Mouse (Mus musculus) hindbrain, embryonic 13.5 days (tissue): ENCODE measurements around the gene Arhgap8. TPM values are rescaled to one million over a fixed set of nuclear protein-coding genes. Genes with fewer than 3 reads are reported as not detected.

ENCODE experiments used
- ATAC-seq: fragments of 200-750 bp; cut with Nextera tagmentation; 2 replicates; pipeline ENCODE4 v1.8.0; 2017; ENCODE audit warnings: moderate TSS enrichment; ENCODE audit not compliant: low FRiP score
- H3K27ac ChIP-seq: fragments of 300-500 bp; sonication (generic); 2 replicates; pipeline ENCODE4 v1.5.1; 2015; ENCODE audit warnings: inconsistent platforms, mild to moderate bottlenecking, moderate library complexity
- H3K27me3 ChIP-seq: fragments of 300-500 bp; sonication (generic); 2 replicates; pipeline ENCODE4 v1.6.1; 2015; ENCODE audit warnings: mild to moderate bottlenecking, inconsistent platforms
- H3K36me3 ChIP-seq: fragments of 300-500 bp; sonication (generic); 2 replicates; pipeline ENCODE4 v1.6.1; 2015; ENCODE audit warnings: mild to moderate bottlenecking, inconsistent platforms
- H3K4me1 ChIP-seq: fragments of 300-500 bp; sonication (generic); replicated peaks from 2 replicates; pipeline ENCODE4 v1.6.1; 2015; ENCODE audit warnings: inconsistent platforms
- H3K4me2 ChIP-seq: fragments of 300-500 bp; sonication (generic); 2 replicates; pipeline ENCODE4 v1.6.1; 2015; ENCODE audit warnings: inconsistent platforms, mild to moderate bottlenecking, moderate library complexity
- H3K4me3 ChIP-seq: fragments of 300-500 bp; sonication (generic); 2 replicates; pipeline ENCODE4 v1.5.1; 2015; ENCODE audit warnings: mild to moderate bottlenecking, inconsistent platforms
- H3K9ac ChIP-seq: fragments of 300-500 bp; sonication (generic); 2 replicates; pipeline ENCODE4 v1.6.1; 2015; ENCODE audit warnings: mild to moderate bottlenecking, inconsistent platforms
- H3K9me3 ChIP-seq: fragments of 300-500 bp; sonication (generic); 2 replicates; pipeline ENCODE4 v1.6.1; 2016; ENCODE audit warnings: inconsistent platforms
- WGBS: fragments of 180-500 bp; shearing (Covaris S2); methylation state at CpG from one replicate; pipeline ENCODE4 v1.1.7; 2015; 5-methylcytosine and 5-hydroxymethylcytosine counted together
- polyA plus RNA-seq: library from polyadenylated mRNA; unstranded; fragments of >200 nt; fragmentation: Nextera tagmentation; extraction: Ambion mirVana; gene quantifications from 2 replicates; pipeline ENCODE4 v1.2.1, GENCODE M21; 2015

Arhgap8 gene
- polyA plus RNA-seq, 1 experiment from 2014 or later = 1.0 TPM

DNA sequence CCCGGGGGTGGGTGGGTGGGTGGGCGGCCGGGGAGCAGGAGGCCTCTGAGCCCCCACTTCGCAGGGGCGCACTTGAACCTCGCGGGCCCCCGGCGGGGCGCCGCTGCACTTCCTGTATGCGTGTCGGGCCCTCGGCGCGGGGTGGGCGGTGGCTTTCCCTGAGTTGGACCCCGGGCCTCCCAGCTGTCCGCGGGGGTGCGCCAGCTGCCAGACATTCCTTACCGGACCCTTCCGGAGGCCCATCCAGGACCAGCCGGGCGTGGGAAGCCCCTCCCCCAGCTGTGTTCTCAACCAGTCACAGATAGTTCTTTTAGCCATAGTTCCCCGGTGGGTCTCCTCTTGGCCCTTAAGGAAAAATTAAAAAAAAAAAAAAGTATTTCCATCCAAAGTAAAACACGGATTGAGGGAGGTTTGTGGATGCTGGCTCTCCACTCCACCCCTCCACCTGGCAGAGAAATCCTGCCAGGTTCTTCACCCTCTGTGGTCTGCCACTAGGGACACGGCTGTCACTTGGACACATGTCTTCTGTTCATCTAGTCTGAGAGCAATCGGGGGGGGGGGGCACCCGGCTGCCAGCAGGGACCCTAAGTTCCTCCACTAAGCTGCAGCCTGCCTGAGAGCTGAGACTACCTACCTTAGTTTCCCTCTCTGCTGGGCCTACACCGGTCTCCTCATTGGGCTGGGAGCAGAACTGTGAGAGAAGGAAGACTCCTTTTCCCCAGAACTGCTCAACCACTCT is 38.2 kb upstream of the Arhgap8 start:
- no peaks in the 10 kb centered on the region for H3K9me3 ChIP-seq
- H3K4me1 ChIP-seq = peaks cover 26% of the 10 kb centered on the region
- 0 out of 2 replicates have a peak, but pooled peaks have one; percentile 32 for ATAC-seq
- peak overlapping the region; percentile 97 for H3K4me2 ChIP-seq
- peak overlapping the region; percentile 51 for H3K4me3 ChIP-seq
- 3% methylated on average over 30 of the region's 31 CpGs for WGBS
- H3K27ac ChIP-seq = no peak overlapping the region
- no peaks in the 10 kb centered on the region for H3K36me3 ChIP-seq
- peak overlapping the region; percentile 65 for H3K9ac ChIP-seq
- peaks cover 56% of the 10 kb centered on the region for H3K27me3 ChIP-seq

DNA sequence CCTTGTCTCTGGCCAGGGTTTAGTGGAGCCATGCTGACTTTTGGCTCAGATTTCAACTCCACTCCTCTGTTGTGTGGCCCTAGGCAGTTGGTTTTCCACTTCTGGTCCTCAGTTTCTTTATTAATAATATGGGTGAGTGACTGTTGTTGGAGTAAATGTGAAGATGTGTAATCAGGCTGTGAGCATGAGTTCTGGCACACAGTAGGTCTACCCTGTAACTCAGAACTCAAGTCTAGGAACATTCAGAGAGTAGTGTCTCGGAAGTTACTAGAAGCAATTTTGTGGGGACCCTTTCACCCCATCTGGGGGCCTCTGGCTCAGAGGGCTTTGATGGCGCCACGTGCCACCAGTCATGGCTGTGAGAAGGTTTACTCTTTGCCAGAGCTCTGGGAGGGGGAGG is 37.6 kb upstream of the Arhgap8 start:
- no peak overlapping the region for H3K9ac ChIP-seq
- peak overlapping the region; percentile 97; the same call in 1 of the 2 replicates for H3K4me2 ChIP-seq
- H3K27me3 ChIP-seq = peaks cover 56% of the 10 kb centered on the region
- no peaks in the 10 kb centered on the region for H3K9me3 ChIP-seq
- 79% methylated on average over 3 of the region's 3 CpGs for WGBS
- no peaks in the 10 kb centered on the region for H3K36me3 ChIP-seq
- no peak overlapping the region for H3K27ac ChIP-seq
- peaks cover 26% of the 10 kb centered on the region for H3K4me1 ChIP-seq
- ATAC-seq = no peak
- no peak overlapping the region for H3K4me3 ChIP-seq

DNA sequence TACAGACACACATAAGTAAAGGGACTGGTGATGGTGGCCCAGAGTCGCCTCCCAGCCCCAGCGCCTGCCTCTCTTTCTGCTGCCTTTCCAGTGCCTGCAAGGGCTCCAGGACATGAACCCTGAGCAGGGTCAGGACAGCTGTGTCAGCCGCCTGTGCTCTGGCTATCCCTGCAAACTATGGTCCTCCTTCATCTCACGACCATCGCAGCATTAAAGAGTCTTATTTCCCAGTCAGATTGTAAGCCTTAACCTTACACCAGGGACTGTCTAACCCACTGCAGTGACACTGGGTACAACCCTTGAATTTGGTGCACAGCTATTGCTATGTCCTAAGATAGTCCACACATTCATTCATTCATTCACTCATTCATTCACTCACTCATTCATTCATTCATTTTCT is 37.0 kb upstream of the Arhgap8 start:
- ATAC-seq = no peak
- no peaks in the 10 kb centered on the region for H3K36me3 ChIP-seq
- H3K27me3 ChIP-seq = peaks cover 56% of the 10 kb centered on the region
- no peak overlapping the region for H3K27ac ChIP-seq
- no peak overlapping the region for H3K4me2 ChIP-seq
- H3K4me1 ChIP-seq = peaks cover 26% of the 10 kb centered on the region
- H3K4me3 ChIP-seq = no peak overlapping the region
- no peaks in the 10 kb centered on the region for H3K9me3 ChIP-seq
- no peak overlapping the region for H3K9ac ChIP-seq
- 70% methylated on average over 5 of the region's 5 CpGs for WGBS

DNA sequence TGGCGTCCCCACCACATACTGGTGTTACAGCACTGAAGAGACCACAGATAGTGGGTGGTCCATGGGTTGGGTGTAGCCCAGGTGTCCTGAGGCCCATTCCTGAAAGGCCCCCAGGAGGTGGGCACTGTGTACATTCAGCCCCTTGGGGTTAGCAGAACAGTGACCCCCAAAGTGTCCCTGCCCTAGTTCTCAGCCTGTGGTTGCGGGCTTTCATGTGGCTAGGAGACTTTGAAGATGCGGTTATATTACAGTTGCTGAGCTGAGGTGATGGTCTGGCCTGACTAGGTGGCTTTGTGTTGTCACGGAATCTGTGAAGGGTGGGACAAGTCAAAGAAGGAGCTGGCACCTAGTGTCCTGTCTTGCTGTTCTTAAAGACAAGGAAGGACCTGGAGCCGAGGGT is 35.3 kb upstream of the Arhgap8 start:
- no peak for ATAC-seq
- H3K4me3 ChIP-seq = no peak overlapping the region
- H3K36me3 ChIP-seq = 0 out of 2 replicates have a peak, but pooled peaks cover 3% of the 10 kb centered on the region
- no peak overlapping the region for H3K27ac ChIP-seq
- H3K9me3 ChIP-seq = no peaks in the 10 kb centered on the region
- H3K4me2 ChIP-seq = no peak overlapping the region
- 68% methylated on average over 5 of the region's 5 CpGs for WGBS
- H3K4me1 ChIP-seq = peaks cover 26% of the 10 kb centered on the region
- peaks cover 50% of the 10 kb centered on the region for H3K27me3 ChIP-seq
- no peak overlapping the region for H3K9ac ChIP-seq

DNA sequence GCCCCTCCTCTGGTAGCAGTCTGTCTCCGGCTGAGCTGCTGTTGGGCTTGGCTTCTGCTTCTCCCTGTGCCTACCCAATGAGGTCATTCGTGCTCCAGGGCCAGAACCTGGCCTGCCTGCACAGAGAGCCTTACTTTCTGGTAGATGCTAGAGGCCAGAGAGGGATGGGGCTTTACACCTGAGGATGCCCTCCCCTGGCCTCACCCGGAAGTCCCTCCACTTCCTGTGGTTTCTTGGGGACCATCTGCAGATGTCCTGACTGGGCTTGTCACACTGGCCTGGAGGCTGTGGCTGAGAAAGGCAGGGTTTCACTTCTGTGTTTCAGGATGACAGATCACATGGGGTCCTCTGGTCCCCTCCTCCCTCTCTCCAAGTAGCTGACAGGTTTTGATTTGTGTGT is 34.4 kb upstream of the Arhgap8 start:
- peaks cover 41% of the 10 kb centered on the region for H3K27me3 ChIP-seq
- no peak overlapping the region for H3K27ac ChIP-seq
- peaks cover 24% of the 10 kb centered on the region for H3K4me1 ChIP-seq
- H3K4me2 ChIP-seq = no peak overlapping the region
- H3K36me3 ChIP-seq = peaks cover 12% of the 10 kb centered on the region
- 75% methylated on average over 3 of the region's 3 CpGs for WGBS
- H3K4me3 ChIP-seq = no peak overlapping the region
- no peak for ATAC-seq
- no peak overlapping the region for H3K9ac ChIP-seq
- H3K9me3 ChIP-seq = no peaks in the 10 kb centered on the region

DNA sequence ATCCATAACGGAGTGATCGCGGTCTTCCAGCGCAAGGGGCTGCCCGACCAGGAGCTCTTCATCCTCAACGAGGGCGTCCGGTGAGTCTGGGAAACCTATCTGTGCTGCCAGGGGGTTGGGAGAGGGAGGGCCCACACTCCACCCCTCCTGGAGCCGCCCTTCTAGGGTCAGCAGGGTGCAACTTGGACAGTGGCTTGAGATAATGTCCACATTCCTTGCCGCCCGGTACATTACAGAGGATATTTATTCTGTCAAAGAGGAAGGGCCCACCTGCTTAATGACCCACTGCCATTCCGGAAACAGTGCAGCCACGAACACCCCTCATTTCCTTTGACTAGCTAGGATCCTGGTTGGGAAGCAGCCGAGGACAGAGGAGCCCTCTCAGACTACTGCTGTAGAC is 31.9 kb upstream of the Arhgap8 start:
- WGBS = 77% methylated on average over 14 of the region's 14 CpGs
- ATAC-seq = no peak
- H3K9ac ChIP-seq = no peak overlapping the region
- no peak overlapping the region for H3K4me3 ChIP-seq
- peaks cover 36% of the 10 kb centered on the region for H3K36me3 ChIP-seq
- H3K4me2 ChIP-seq = no peak overlapping the region
- H3K27ac ChIP-seq = no peak overlapping the region
- no peaks in the 10 kb centered on the region for H3K9me3 ChIP-seq
- H3K27me3 ChIP-seq = peaks cover 16% of the 10 kb centered on the region
- 0 out of 2 replicates have a peak, but pooled peaks cover 4% of the 10 kb centered on the region for H3K4me1 ChIP-seq

DNA sequence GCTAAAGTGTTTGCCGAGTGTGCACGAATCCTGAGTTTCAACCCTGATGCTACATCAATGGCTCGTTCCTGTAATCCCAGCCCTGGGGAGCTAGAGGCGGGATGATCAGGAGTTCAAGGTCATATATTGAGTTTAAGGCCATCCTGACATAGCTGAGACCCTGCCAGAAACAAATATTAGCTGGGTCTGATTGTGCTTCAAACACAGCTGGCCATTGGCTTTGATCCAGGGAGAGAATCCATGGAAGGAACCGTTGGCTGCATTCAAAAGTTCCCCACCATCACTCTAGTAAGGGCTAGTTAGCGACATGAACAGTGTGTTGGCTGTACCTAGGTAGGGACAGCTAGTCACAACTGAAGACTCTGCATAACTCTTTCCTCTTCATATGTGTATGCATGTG is 30.5 kb upstream of the Arhgap8 start:
- Histone ChIP-seq H3K36me3 (peaks cover 50% of the 10 kb centered on the region), H3K4me3 (no peak overlapping the region), H3K9ac (no peak overlapping the region), H3K4me1 (0 out of 2 replicates have a peak, but pooled peaks cover 4% of the 10 kb centered on the region), H3K27ac (no peak overlapping the region), H3K9me3 (no peaks in the 10 kb centered on the region), H3K4me2 (no peak overlapping the region), H3K27me3 (0 out of 2 replicates have a peak, but pooled peaks cover 3% of the 10 kb centered on the region)
- 85% methylated on average over 6 of the region's 6 CpGs for WGBS
- no peak for ATAC-seq

DNA sequence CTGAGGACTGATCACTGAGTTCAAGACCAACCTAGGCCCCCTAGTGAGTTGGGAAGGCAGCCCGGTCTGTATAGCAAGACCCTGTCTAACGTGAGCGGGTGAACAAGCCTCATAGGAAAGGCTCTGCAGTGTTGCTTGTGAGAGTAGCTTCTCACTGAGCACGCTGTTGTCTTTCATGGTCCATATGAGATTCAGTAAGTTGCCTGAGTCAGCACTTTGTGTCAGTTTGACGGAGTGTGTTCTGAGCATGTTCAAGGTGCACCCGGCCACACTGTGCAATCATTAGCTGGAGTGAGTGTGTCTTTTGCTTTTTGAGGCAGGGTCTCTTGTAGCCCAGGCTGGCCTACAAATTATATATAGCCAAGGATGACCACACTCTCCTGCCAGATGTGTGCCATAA is 28.3 kb upstream of the Arhgap8 start:
- H3K4me1 ChIP-seq = no peaks in the 10 kb centered on the region
- no peaks in the 10 kb centered on the region for H3K27me3 ChIP-seq
- no peak for ATAC-seq
- no peaks in the 10 kb centered on the region for H3K9me3 ChIP-seq
- no peak overlapping the region for H3K27ac ChIP-seq
- WGBS = 88% methylated on average over 6 of the region's 6 CpGs
- H3K36me3 ChIP-seq = peaks cover 50% of the 10 kb centered on the region
- no peak overlapping the region for H3K9ac ChIP-seq
- H3K4me2 ChIP-seq = no peak overlapping the region
- H3K4me3 ChIP-seq = no peak overlapping the region

DNA sequence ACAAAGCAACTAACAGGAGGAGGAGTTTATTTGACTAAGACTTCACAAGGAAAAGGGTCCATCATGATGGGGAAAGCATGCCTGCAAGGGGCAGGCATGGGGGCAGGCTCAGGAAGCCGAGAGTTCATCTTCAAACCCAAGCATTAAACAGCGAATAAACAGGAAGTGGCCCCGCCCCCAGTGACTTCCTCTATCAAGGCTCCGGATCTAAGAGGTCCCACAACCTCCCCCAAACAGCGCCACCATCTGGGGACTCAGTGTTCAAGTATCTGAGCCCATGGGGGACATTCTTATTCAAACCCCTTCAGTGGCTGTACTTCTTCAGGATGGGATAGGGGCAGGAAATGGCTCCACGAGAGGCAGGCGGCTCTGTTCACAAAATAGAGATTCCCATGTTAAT is 27.2 kb upstream of the Arhgap8 start:
- WGBS = 95% methylated on average over 7 of the region's 7 CpGs
- Histone ChIP-seq H3K4me1 (0 out of 2 replicates have a peak, but pooled peaks cover 1% of the 10 kb centered on the region), H3K4me2 (no peak overlapping the region), H3K27ac (no peak overlapping the region), H3K9ac (no peak overlapping the region), H3K4me3 (no peak overlapping the region), H3K9me3 (no peaks in the 10 kb centered on the region), H3K27me3 (no peaks in the 10 kb centered on the region), H3K36me3 (peaks cover 50% of the 10 kb centered on the region)
- ATAC-seq = no peak

DNA sequence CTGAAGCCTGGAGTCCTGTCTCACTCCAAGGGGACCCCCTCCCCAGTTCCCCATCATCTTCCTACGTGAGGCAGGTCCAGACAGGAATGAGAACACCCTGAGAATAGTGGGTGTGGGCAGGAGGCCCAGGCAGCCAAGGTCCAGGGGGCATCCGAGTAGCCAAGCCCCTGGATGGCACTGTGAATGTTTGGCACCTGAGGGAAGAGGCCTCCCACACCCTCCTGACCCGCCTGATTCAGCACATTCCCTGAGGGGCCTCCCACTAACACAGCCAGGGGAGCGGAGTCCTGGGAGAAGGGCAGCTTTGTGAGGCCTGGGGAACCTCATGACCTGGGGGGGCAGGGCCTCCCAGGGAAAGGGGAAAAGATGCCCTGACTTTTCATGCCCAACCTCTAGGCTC is 23.8 kb upstream of the Arhgap8 start:
- no peak for ATAC-seq
- Histone ChIP-seq H3K27me3 (no peaks in the 10 kb centered on the region), H3K4me1 (0 out of 2 replicates have a peak, but pooled peaks cover 6% of the 10 kb centered on the region), H3K9ac (no peak overlapping the region), H3K4me3 (no peak overlapping the region), H3K27ac (no peak overlapping the region), H3K36me3 (peaks cover 41% of the 10 kb centered on the region), H3K4me2 (no peak overlapping the region), H3K9me3 (no peaks in the 10 kb centered on the region)
- 89% methylated on average over 4 of the region's 4 CpGs for WGBS

DNA sequence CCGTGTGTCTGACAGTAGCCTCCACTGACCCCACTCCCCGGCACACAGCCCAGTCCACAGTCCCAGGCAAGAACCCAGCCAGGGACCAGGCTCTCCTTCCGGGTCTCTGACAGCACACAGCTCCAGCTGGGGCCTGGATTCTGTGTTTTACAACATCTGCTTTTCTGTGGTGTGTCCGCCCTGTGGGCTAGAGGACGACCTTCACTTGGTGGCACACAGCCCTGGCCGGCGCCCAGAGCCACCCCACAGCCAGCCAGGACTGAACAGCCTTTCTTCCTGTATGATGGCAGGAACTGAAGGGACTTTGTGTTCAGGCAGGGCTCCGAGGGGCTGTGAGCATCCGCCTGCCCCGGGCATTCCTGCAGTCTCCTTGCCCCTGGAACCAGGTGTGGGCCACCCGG is 22.2 kb upstream of the Arhgap8 start:
- Histone ChIP-seq H3K9ac (no peak overlapping the region), H3K27me3 (no peaks in the 10 kb centered on the region), H3K27ac (no peak overlapping the region), H3K4me2 (no peak overlapping the region), H3K36me3 (peaks cover 27% of the 10 kb centered on the region), H3K9me3 (no peaks in the 10 kb centered on the region), H3K4me3 (no peak overlapping the region), H3K4me1 (0 out of 2 replicates have a peak, but pooled peaks cover 6% of the 10 kb centered on the region)
- no peak for ATAC-seq
- WGBS = 76% methylated on average over 11 of the region's 11 CpGs

DNA sequence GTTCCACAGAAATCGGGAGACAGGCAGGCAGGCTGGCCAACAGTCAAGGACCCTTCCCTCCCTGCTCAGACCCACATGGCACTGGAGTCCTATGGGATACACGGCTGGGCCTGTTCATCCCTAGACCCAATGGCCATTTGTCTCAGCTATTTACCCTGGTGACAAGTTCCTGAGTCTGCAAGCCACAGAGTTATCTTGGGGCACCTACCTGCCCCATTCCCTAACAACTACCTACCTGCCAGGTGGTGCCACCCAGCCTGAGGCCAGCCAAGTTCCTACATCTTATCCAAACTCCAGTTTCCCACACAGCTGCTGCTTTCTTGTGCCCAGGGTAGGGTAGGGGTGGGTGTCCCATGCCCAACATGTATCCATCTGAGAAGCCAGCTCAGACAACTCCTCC is 21.7 kb upstream of the Arhgap8 start:
- Histone ChIP-seq H3K9ac (no peak overlapping the region), H3K36me3 (peaks cover 26% of the 10 kb centered on the region), H3K27me3 (no peaks in the 10 kb centered on the region), H3K4me3 (no peak overlapping the region), H3K9me3 (no peaks in the 10 kb centered on the region), H3K4me1 (0 out of 2 replicates have a peak, but pooled peaks cover 6% of the 10 kb centered on the region), H3K27ac (no peak overlapping the region), H3K4me2 (no peak overlapping the region)
- ATAC-seq = no peak
- 84% methylated on average over 2 of the region's 2 CpGs for WGBS
